Comparison of ENCODE assay signal across 9 mouse cellular contexts in the genomic region with DNA sequence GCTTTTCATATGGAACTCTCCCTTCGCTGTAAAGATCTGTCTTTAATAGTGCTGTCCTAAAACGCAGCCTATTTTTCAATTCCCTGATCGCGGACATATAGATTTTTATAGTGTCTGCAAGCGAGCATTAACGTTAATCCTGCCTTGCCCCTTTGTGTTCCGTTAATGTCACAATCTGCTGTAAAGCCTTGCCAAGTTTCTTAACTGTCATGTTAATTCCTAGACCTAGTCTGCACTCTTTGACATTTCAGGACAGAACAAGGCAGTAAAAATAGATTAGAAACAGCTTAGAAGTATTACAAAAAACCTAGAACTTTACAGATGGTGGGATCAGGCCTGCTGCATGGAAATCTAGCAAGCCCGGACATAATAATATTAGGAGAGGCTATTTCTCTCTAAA.
DNase-seq lines count a peak whose midpoint lies in the region; ATAC-seq lines count a peak whose summit lies in the region.
"Had no signal": no experiment of that assay in that cellular context is flagged by ENCODE, and none has a peak within 500 bp of the region (broad histone marks: within the 10 kb centered on the region; RNA-seq: fewer than 3 reads in every experiment).

No protein-coding gene starts in this region.

- H3K36me3 ChIP-seq in heart, embryonic 14.5 days (ENCODE audit: control insufficient read depth, insufficient read depth, low read length): no peaks in the 10 kb centered on the region
- no peaks in the 10 kb centered on the region for H3K36me3 ChIP-seq in embryonic facial prominence, embryonic 10.5 days (replicated peaks)
- no peaks in the 10 kb centered on the region for H3K36me3 ChIP-seq in hindbrain, embryonic 12.5 days
- H3K36me3 ChIP-seq in midbrain, embryonic 13.5 days: no peaks in the 10 kb centered on the region

- no peak for ATAC-seq in heart, embryonic 14.5 days (ENCODE audit: insufficient number of reproducible peaks, insufficient read depth, low FRiP score, low read depth)
- no peak for ATAC-seq in hindbrain, embryonic 12.5 days (ENCODE audit: low FRiP score)
- no peak for ATAC-seq in midbrain, embryonic 13.5 days

- 51% methylated on average over 8 of the region's 8 CpGs for WGBS in heart, embryonic 14.5 days
- 35% methylated on average over 8 of the region's 8 CpGs for WGBS in embryonic facial prominence, embryonic 10.5 days
- whole genome bisulfite sequencing in hindbrain, embryonic 12.5 days: 34% methylated on average over 8 of the region's 8 CpGs
- 11% methylated on average over 8 of the region's 8 CpGs for WGBS in midbrain, embryonic 13.5 days

- no peak overlapping the region for H3K27ac ChIP-seq in heart, embryonic 14.5 days (replicated peaks in 1 of 2; ENCODE audit: control insufficient read depth in 1 of 2, insufficient read depth in 1 of 2, low read depth in 2 of 2, low read length in 2 of 2)
- H3K27ac ChIP-seq in embryonic facial prominence, embryonic 10.5 days (replicated peaks): peak overlapping the region; percentile 77
- H3K27ac ChIP-seq in hindbrain, embryonic 12.5 days: peak overlapping the region; percentile 79
- peak overlapping the region; percentile 81 for H3K27ac ChIP-seq in midbrain, embryonic 13.5 days

- H3K9ac ChIP-seq in heart, embryonic 14.5 days (ENCODE audit: low read length): no peak overlapping the region; the same call in 1 of the 2 replicates
- no peak overlapping the region for H3K9ac ChIP-seq in hindbrain, embryonic 12.5 days
- no peak overlapping the region for H3K9ac ChIP-seq in midbrain, embryonic 13.5 days (replicated peaks)

- H3K4me1 ChIP-seq in heart, embryonic 14.5 days (ENCODE audit: control insufficient read depth in 2 of 2, insufficient read depth in 2 of 2, low read length in 2 of 2): peaks cover 3 to 16% of the 10 kb centered on the region in 2 experiments
- H3K4me1 ChIP-seq in embryonic facial prominence, embryonic 10.5 days: peaks cover 52% of the 10 kb centered on the region
- peaks cover 37% of the 10 kb centered on the region for H3K4me1 ChIP-seq in hindbrain, embryonic 12.5 days
- peaks cover 56% of the 10 kb centered on the region for H3K4me1 ChIP-seq in midbrain, embryonic 13.5 days (replicated peaks)

- H3K27me3 ChIP-seq in heart, embryonic 14.5 days (ENCODE audit: control insufficient read depth, insufficient read depth, low read length): no peaks in the 10 kb centered on the region
- peaks cover 14% of the 10 kb centered on the region for H3K27me3 ChIP-seq in embryonic facial prominence, embryonic 10.5 days (replicated peaks; ENCODE audit: low read depth, poor library complexity, severe bottlenecking)
- H3K27me3 ChIP-seq in hindbrain, embryonic 12.5 days: no peaks in the 10 kb centered on the region
- H3K27me3 ChIP-seq in midbrain, embryonic 13.5 days: 0 out of 2 replicates have a peak, but pooled peaks cover 4% of the 10 kb centered on the region

- peak overlapping the region; percentile 69 for H3K4me2 ChIP-seq in heart, embryonic 14.5 days (ENCODE audit: low read length)
- H3K4me2 ChIP-seq in hindbrain, embryonic 12.5 days (replicated peaks): peak overlapping the region; percentile 46; the same call in 1 of the 2 replicates
- H3K4me2 ChIP-seq in midbrain, embryonic 13.5 days (replicated peaks): peak overlapping the region; percentile 25

- intact Hi-C loops in left cerebral cortex, postnatal 10 days (cut with DNase I): no loop called here

- no peak for DNase-seq in heart, adult 18-20 months
- no peak for DNase-seq in embryonic facial prominence, embryonic 10.5 days (ENCODE audit: low spot score)
- no peak for DNase-seq in cerebellum, postnatal 10 days
- DNase-seq in left cerebral cortex, postnatal 10 days (ENCODE audit: extremely low spot score in 1 of 2, low spot score in 2 of 2): no peak
- DNase-seq in lung, postnatal 10 days: no peak
- DNase-seq: cerebellum, adult 9-11 months had no signal

- no peak overlapping the region for H3K4me3 ChIP-seq in heart, embryonic 14.5 days (ENCODE audit: control insufficient read depth in 1 of 2, insufficient read depth in 1 of 2, low read depth in 1 of 2, low read length in 2 of 2)
- H3K4me3 ChIP-seq in embryonic facial prominence, embryonic 10.5 days: peak overlapping the region; percentile 52
- H3K4me3 ChIP-seq in hindbrain, embryonic 12.5 days: no peak overlapping the region
- no peak overlapping the region for H3K4me3 ChIP-seq in midbrain, embryonic 13.5 days (replicated peaks)

- H3K9me3 ChIP-seq in heart, embryonic 14.5 days (ENCODE audit: control insufficient read depth, low read length): no peaks in the 10 kb centered on the region
- H3K9me3 ChIP-seq in embryonic facial prominence, embryonic 10.5 days: no peaks in the 10 kb centered on the region
- no peaks in the 10 kb centered on the region for H3K9me3 ChIP-seq in hindbrain, embryonic 12.5 days (replicated peaks)
- H3K9me3 ChIP-seq in midbrain, embryonic 13.5 days: no peaks in the 10 kb centered on the region

Comparison
In these comparisons a context has a peak if more than half of its experiments do, and no peak if none do; other contexts are left out.
1. H3K27ac ChIP-seq: peak in embryonic facial prominence, embryonic 10.5 days (single experiment), hindbrain, embryonic 12.5 days (single experiment) and midbrain, embryonic 13.5 days (single experiment); none in heart, embryonic 14.5 days (0 of 2).
2. Peak in every context shown above with its lines, with median percentiles within 50 percentile points of each other: H3K4me2 ChIP-seq.